In genomic region chr15:81103500-81103899, GRCm38 (mm10) we compare ENCODE assay signal across 22 mouse cellular contexts.
DNase-seq lines count a peak whose midpoint lies in the region; ATAC-seq and TF ChIP-seq lines count a peak whose summit lies in the region.
"Had no signal": no experiment of that assay in that cellular context is flagged by ENCODE, and none has a peak within 500 bp of the region (broad histone marks: within the 10 kb centered on the region; RNA-seq: fewer than 3 reads in every experiment).

No protein-coding gene starts in this region.

- DNase-seq in frontal cortex, postnatal 36 days (ENCODE audit: low spot score in 2 of 2), result peak; percentile 11 to 19
- DNase-seq in frontal cortex, postnatal 10 days (ENCODE audit: low spot score in 2 of 2), result no peak
- no peak for DNase-seq in left cerebral cortex, adult 2 months (ENCODE audit: extremely low spot score in 1 of 2, low spot score in 2 of 2)
- DNase-seq in left cerebral cortex, postnatal 36 days (ENCODE audit: low spot score in 2 of 2), result no peak
- DNase-seq in CH12.LX (ENCODE audit: extremely low read depth), result no peak
- no peak for DNase-seq in ovary, adult 18-20 months (ENCODE audit: low spot score)
- DNase-seq: adrenal gland, postnatal 25 days; cerebellum, adult 9-10 months; heart, adult 2 months; heart, postnatal 36 days; kidney, adult 18-20 months; kidney, postnatal 4 days; liver; lung, embryonic 14.5 days; lung, postnatal 4 days; midbrain, embryonic 14.5 days; thymus, postnatal 4 days had no signal

- intact Hi-C loops in left cerebral cortex, adult 2 months (cut with DNase I), result loop anchor here (10.0 kb wide), 2 partner anchors 191 to 241 kb away; no protein-coding TSS in a partner anchor
- intact Hi-C loops in left cerebral cortex, postnatal 36 days (cut with DNase I), result loop anchor here (5.0 kb wide), 1 partner anchor 36 kb away; no protein-coding TSS in a partner anchor

- TF ChIP-seq RAD21 in CH12.LX (IDR thresholded peaks at IDR 0.05; ENCODE audit: low read depth, low read length), result no peak

- no peak for ATAC-seq in kidney, embryonic 15.5 days (replicated peaks; ENCODE audit: low FRiP score)
- ATAC-seq: forebrain, embryonic 14.5 days had no signal

- H3K27ac ChIP-seq in left cerebral cortex, adult 2 months, result peak overlapping the region; percentile 85
- H3K27ac ChIP-seq in CH12.LX (ENCODE audit: insufficient read depth, low read depth), result no peak overlapping the region
- H3K27ac ChIP-seq in embryonic fibroblast, embryonic 13.5 days (ENCODE audit: insufficient read depth, low read length), result no peak overlapping the region; the same call in 1 of the 2 replicates
- no peak overlapping the region for H3K27ac ChIP-seq in kidney, embryonic 15.5 days
- H3K27ac ChIP-seq: embryonic facial prominence, embryonic 15.5 days; hindbrain, embryonic 15.5 days had no signal

- no peak for TF ChIP-seq EP300 in CH12.LX (IDR thresholded peaks at IDR 0.05; ENCODE audit: low read length)

- peak overlapping the region; percentile 43 for H3K4me3 ChIP-seq in left cerebral cortex, adult 2 months
- H3K4me3 ChIP-seq in CH12.LX (replicated peaks in 1 of 3; ENCODE audit: low read depth in 2 of 3, low read length in 2 of 3, poor library complexity in 1 of 3), result peak overlapping the region in 1 of 3 experiments; percentile 19
- H3K4me3 ChIP-seq in embryonic fibroblast, embryonic 13.5 days (ENCODE audit: insufficient read depth, low read length), result 0 out of 2 replicates have a peak overlapping the region, but pooled peaks have one; percentile 2
- no peak overlapping the region for H3K4me3 ChIP-seq in kidney, embryonic 15.5 days (replicated peaks)
- H3K4me3 ChIP-seq: heart, adult 2 months; hindbrain, embryonic 15.5 days had no signal

- H3K9ac ChIP-seq in CH12.LX (ENCODE audit: insufficient read depth, low read depth), result no peak overlapping the region
- H3K9ac ChIP-seq in kidney, embryonic 15.5 days, result no peak overlapping the region
- H3K9ac ChIP-seq: embryonic facial prominence, embryonic 15.5 days; hindbrain, embryonic 15.5 days; lung, embryonic 14.5 days had no signal

- 73% methylated on average over 3 of the region's 3 CpGs for WGBS in kidney, embryonic 15.5 days

- H3K36me3 ChIP-seq in CH12.LX (replicated peaks in 1 of 2; ENCODE audit: control insufficient read depth in 1 of 2, insufficient read depth in 1 of 2, low read length in 1 of 2), result peaks cover 0 to 23% of the 10 kb centered on the region in 2 experiments
- H3K36me3 ChIP-seq in kidney, embryonic 15.5 days, result no peaks in the 10 kb centered on the region
- H3K36me3 ChIP-seq: embryonic facial prominence, embryonic 15.5 days; hindbrain, embryonic 15.5 days had no signal

- H3K27me3 ChIP-seq in CH12.LX (replicated peaks), result no peaks in the 10 kb centered on the region
- H3K27me3 ChIP-seq in kidney, embryonic 15.5 days, result no peaks in the 10 kb centered on the region
- H3K27me3 ChIP-seq: embryonic facial prominence, embryonic 15.5 days; hindbrain, embryonic 15.5 days had no signal

- in situ Hi-C loops in CH12.LX (cut with MboI; ENCODE audit: low pct_ligation_motif_present, low pct_unique_long_range_greater_than_20kb, low sequenced_read_pairs), result no loop called here

- no peaks in the 10 kb centered on the region for H3K9me3 ChIP-seq in CH12.LX (replicated peaks; ENCODE audit: low read length)
- H3K9me3 ChIP-seq in kidney, embryonic 15.5 days (replicated peaks), result no peaks in the 10 kb centered on the region
- H3K9me3 ChIP-seq: embryonic facial prominence, embryonic 15.5 days; hindbrain, embryonic 15.5 days had no signal

- H3K4me2 ChIP-seq in CH12.LX (ENCODE audit: insufficient read depth, low read depth, poor library complexity, severe bottlenecking), result peak overlapping the region; percentile 6; the same call in 1 of the 2 replicates
- H3K4me2 ChIP-seq in kidney, embryonic 15.5 days, result no peak overlapping the region
- H3K4me2 ChIP-seq: hindbrain, embryonic 15.5 days had no signal

- TF ChIP-seq POLR2A in CH12.LX (IDR thresholded peaks at IDR 0.05; ENCODE audit: low read depth, low read length), result no peak
- TF ChIP-seq POLR2A in embryonic fibroblast, embryonic 13.5 days (IDR thresholded peaks at IDR 0.05; ENCODE audit: low read depth, low read length), result no peak

- H3K4me1 ChIP-seq in CH12.LX (ENCODE audit: control insufficient read depth in 1 of 2, insufficient read depth in 2 of 2), result peaks cover 5 to 47% of the 10 kb centered on the region in 2 experiments
- H3K4me1 ChIP-seq in embryonic fibroblast, embryonic 13.5 days (ENCODE audit: control insufficient read depth, insufficient read depth, low read length), result peaks cover 42% of the 10 kb centered on the region
- peaks cover 25% of the 10 kb centered on the region for H3K4me1 ChIP-seq in kidney, embryonic 15.5 days

- no peaks in the 10 kb centered on the region for H3K79me2 ChIP-seq in CH12.LX (replicated peaks; ENCODE audit: control insufficient read depth, extremely low read depth, insufficient read depth, poor library complexity, severe bottlenecking)

- dilution Hi-C loops in CH12.LX (cut with MboI; ENCODE audit: extremely low pct_ligation_motif_present, extremely low pct_unique_long_range_greater_than_20kb, low sequenced_read_pairs), result no loop called here

- no peak for TF ChIP-seq CTCF in left cerebral cortex, adult 2 months (IDR thresholded peaks at IDR 0.05)
- TF ChIP-seq CTCF in CH12.LX (conservative IDR thresholded peaks at IDR 0.05 in 1 of 2, IDR thresholded peaks at IDR 0.05 in 1 of 2; ENCODE audit: low read depth in 2 of 2, low read length in 2 of 2), result no peak
- no peak for TF ChIP-seq CTCF in embryonic fibroblast, embryonic 13.5 days (IDR thresholded peaks at IDR 0.05; ENCODE audit: borderline replicate concordance, insufficient read depth, low read length)

TF ChIP-seq in CH12.LX, 34 proteins besides CTCF, POLR2A, EP300 and RAD21:
- no peak for TF ChIP-seq E2F4 (IDR thresholded peaks at IDR 0.05; ENCODE audit: insufficient replicate concordance, low read depth, low read length)
- TF ChIP-seq MYC (IDR thresholded peaks at IDR 0.05; ENCODE audit: low read depth, low read length), result no peak
- TF ChIP-seq KAT2A (IDR thresholded peaks at IDR 0.05; ENCODE audit: insufficient replicate concordance, low read length), result no peak
- no peak for TF ChIP-seq USF1 (IDR thresholded peaks at IDR 0.05; ENCODE audit: low read depth, low read length)
- TF ChIP-seq ZKSCAN1 (IDR thresholded peaks at IDR 0.05; ENCODE audit: borderline replicate concordance, low read depth, low read length), result no peak
- no peak for TF ChIP-seq TCF12 (IDR thresholded peaks at IDR 0.05; ENCODE audit: low read depth, low read length)
- no peak for TF ChIP-seq UBTF (IDR thresholded peaks at IDR 0.05; ENCODE audit: low read depth, low read length)
- no peak for TF ChIP-seq JUN (IDR thresholded peaks at IDR 0.05; ENCODE audit: insufficient read depth, low read depth, low read length)
- TF ChIP-seq MAZ (IDR thresholded peaks at IDR 0.05; ENCODE audit: low read depth, low read length), result no peak
- no peak for TF ChIP-seq IRF4 (IDR thresholded peaks at IDR 0.05; ENCODE audit: low read depth, low read length)
- no peak for TF ChIP-seq USF2 (conservative IDR thresholded peaks at IDR 0.05; ENCODE audit: low read depth, low read length)

Comparison
In these comparisons a context has a peak if more than half of its experiments do, and no peak if none do; other contexts are left out.
1. DNase-seq: peak in frontal cortex, postnatal 36 days (2 of 2); none in frontal cortex, postnatal 10 days (0 of 2), left cerebral cortex, adult 2 months (0 of 2), left cerebral cortex, postnatal 36 days (0 of 2), CH12.LX (single experiment) and ovary, adult 18-20 months (single experiment).